Mouse (Mus musculus) MEL (cell line): ENCODE results near the gene Emx1. TPM values are rescaled to one million over a fixed set of nuclear protein-coding genes. Genes with fewer than 3 reads are reported as not detected.

Experiments used
- DNase-seq: peaks from one replicate; pipeline ENCODE4 v3.0.0; 2011; ENCODE audit warnings: low read depth, low spot score
- H3K27ac ChIP-seq: 2 replicates; pipeline ENCODE4 v1.5.1; 2012; ENCODE audit warnings: low read depth, mild to moderate bottlenecking, control low read depth, low read length, moderate library complexity; ENCODE audit not compliant: control insufficient read depth
- H3K27me3 ChIP-seq, 2 experiments: fragments of 150-350 bp in 1 of 2; sonication (generic) in 1 of 2; 2 replicates each; pipeline ENCODE4 v1.6.1; 2012; ENCODE audit warnings: low read length in 2 of 2, mild to moderate bottlenecking in 2 of 2, improper control_type of control experiment in 1 of 2, moderate library complexity in 1 of 2; ENCODE audit not compliant: insufficient read depth in 2 of 2, control insufficient read depth in 1 of 2
- H3K36me3 ChIP-seq, 2 experiments: 2 replicates each; pipeline ENCODE4 v1.6.1; 2012 to 2014; ENCODE audit warnings: low read length in 2 of 2, improper control_type of control experiment in 1 of 2, inconsistent platforms in 1 of 2, mild to moderate bottlenecking in 1 of 2; ENCODE audit not compliant: insufficient read depth in 2 of 2, control insufficient read depth in 1 of 2
- H3K4me1 ChIP-seq, 2 experiments: fragments of 150-350 bp in 1 of 2; sonication (generic) in 1 of 2; 2 replicates each; pipeline ENCODE4 v1.6.1; 2012; ENCODE audit warnings: low read length in 2 of 2, improper control_type of control experiment in 1 of 2, mild to moderate bottlenecking in 1 of 2; ENCODE audit not compliant: insufficient read depth in 2 of 2, control insufficient read depth in 1 of 2
- H3K4me3 ChIP-seq, 2 experiments: fragments of 150-350 bp in 1 of 2; sonication (generic) in 1 of 2; 2 replicates each; pipeline ENCODE4 v1.5.1; 2012; ENCODE audit warnings: low read depth in 2 of 2, low read length in 2 of 2, mild to moderate bottlenecking in 2 of 2, moderate library complexity in 2 of 2, control low read depth in 1 of 2, improper control_type of control experiment in 1 of 2; ENCODE audit not compliant: control insufficient read depth in 1 of 2, insufficient read depth in 1 of 2
- H3K79me2 ChIP-seq: 2 replicates; pipeline ENCODE4 v1.6.1; 2012; ENCODE audit warnings: mild to moderate bottlenecking, low read length, moderate library complexity; ENCODE audit not compliant: control insufficient read depth, poor library complexity, insufficient read depth
- H3K9ac ChIP-seq: 2 replicates; pipeline ENCODE4 v1.6.1; 2012; ENCODE audit warnings: low read depth, mild to moderate bottlenecking, control low read depth, low read length, moderate library complexity; ENCODE audit not compliant: control insufficient read depth, poor library complexity, severe bottlenecking
- H3K9me3 ChIP-seq: fragments of 150-350 bp; sonication (generic); replicated peaks from 2 replicates; pipeline ENCODE4 v1.6.1; 2012; ENCODE audit warnings: mild to moderate bottlenecking, low read length, improper control_type of control experiment, moderate library complexity; ENCODE audit not compliant: insufficient read depth
- CHD2 ChIP-seq: IDR thresholded peaks from 2 replicates; pipeline ENCODE4 v1.6.1; 2011; ENCODE audit warnings: low read length, improper control_type of control experiment
- ELF1 ChIP-seq: IDR thresholded peaks from 2 replicates; pipeline ENCODE4 v1.6.1; 2014; ENCODE audit warnings: low read depth, mild to moderate bottlenecking, inconsistent platforms, low read length, improper control_type of control experiment, moderate library complexity
- MEF2A ChIP-seq: IDR thresholded peaks from 2 replicates; pipeline ENCODE4 v1.6.1; 2014; ENCODE audit warnings: low read depth, mild to moderate bottlenecking, inconsistent platforms, low read length, improper control_type of control experiment; ENCODE audit not compliant: poor library complexity, insufficient replicate concordance, severe bottlenecking; ENCODE audit errors: extremely low read depth
- MYB ChIP-seq: IDR thresholded peaks from 2 replicates; pipeline ENCODE4 v1.6.1; 2011; ENCODE audit warnings: mild to moderate bottlenecking, low read depth, low read length, improper control_type of control experiment
- POLR2AphosphoS2 ChIP-seq: IDR thresholded peaks from 2 replicates; pipeline ENCODE4 v1.6.1; 2011; ENCODE audit warnings: low read length, improper control_type of control experiment
- RAD21 ChIP-seq: IDR thresholded peaks from 2 replicates; pipeline ENCODE4 v1.6.1; 2011; ENCODE audit warnings: mild to moderate bottlenecking, low read depth, low read length, improper control_type of control experiment
- TBP ChIP-seq: IDR thresholded peaks from 2 replicates; pipeline ENCODE4 v1.8.0; 2011; ENCODE audit warnings: low read depth, low read length, improper control_type of control experiment
- USF2 ChIP-seq, 2 experiments: IDR thresholded peaks; 2 replicates each; pipeline ENCODE4 v1.6.1; 2011 to 2012; ENCODE audit warnings: improper control_type of control experiment in 2 of 2, low read length in 2 of 2, borderline replicate concordance in 1 of 2, inconsistent platforms in 1 of 2, low read depth in 1 of 2, mild to moderate bottlenecking in 1 of 2; ENCODE audit not compliant: insufficient read depth in 1 of 2
- ZKSCAN1 ChIP-seq: IDR thresholded peaks from 2 replicates; pipeline ENCODE4 v1.6.1; 2012; ENCODE audit warnings: low read depth, mild to moderate bottlenecking, inconsistent platforms, low read length, improper control_type of control experiment, moderate library complexity
- ZNF384 ChIP-seq: IDR thresholded peaks from 2 replicates; pipeline ENCODE4 v1.6.1; 2012; ENCODE audit warnings: low read depth, mild to moderate bottlenecking, inconsistent platforms, low read length, improper control_type of control experiment
- polyA plus RNA-seq, 2 experiments: library from polyadenylated mRNA; stranded (reverse) in 1 of 2; unstranded in 1 of 2; fragments of >175 nt in 1 of 2; fragments of >200 nt in 1 of 2; gene quantifications; 2 replicates each; pipeline versions ENCODE4 v1.2.1 to v1.2.4; 2012; ENCODE audit warnings: low replicate concordance in 2 of 2, low read depth in 1 of 2; ENCODE audit not compliant: insufficient read length in 2 of 2, insufficient read depth in 1 of 2, missing spikeins in 1 of 2
- total RNA-seq: library from RNA; depleted of rRNA; stranded (reverse); fragments of 300-350 nt; gene quantifications from 2 replicates; pipeline ENCODE4 v1.2.3, GENCODE M21; 2012

Emx1 gene
- total and polyA plus RNA-seq, 3 experiments, result not detected

- H3K9ac ChIP-seq, result no peak overlapping the region
- H3K9me3 ChIP-seq, result no peaks in the 10 kb centered on the region
- TF ChIP-seq MYB, result no peak
- no peak for TF ChIP-seq TBP
- TF ChIP-seq POLR2AphosphoS2, result no peak
- no peak for TF ChIP-seq MEF2A
- no peaks in the 10 kb centered on the region for H3K27me3 ChIP-seq
- H3K36me3 ChIP-seq, result no peaks in the 10 kb centered on the region
- H3K27ac ChIP-seq, result no peak overlapping the region
- H3K79me2 ChIP-seq, result no peaks in the 10 kb centered on the region
- H3K4me3 ChIP-seq, result no peak overlapping the region
- DNase-seq, result no peak
- no peaks in the 10 kb centered on the region for H3K4me1 ChIP-seq
These were observed 23.4 kb downstream of the Emx1 start for GRCm38 (mm10) chr6:85210686-85211085.

GRCm38 (mm10) chr6:85218251-85218650 lies 31.0 kb downstream of the Emx1 start:
- Histone ChIP-seq H3K4me3 (no peak overlapping the region), H3K4me1 (no peaks in the 10 kb centered on the region), H3K9me3 (no peaks in the 10 kb centered on the region), H3K36me3 (no peaks in the 10 kb centered on the region), H3K9ac (no peak overlapping the region), H3K79me2 (no peaks in the 10 kb centered on the region), H3K27me3 (no peaks in the 10 kb centered on the region), H3K27ac (no peak overlapping the region)
- DNase-seq, result no peak
- TF ChIP-seq USF2 (IDR thresholded peaks at IDR 0.05; ENCODE audit: borderline replicate concordance in 1 of 2, insufficient read depth in 1 of 2, low read depth in 1 of 2, low read length in 2 of 2), result no peak
- no peak for TF ChIP-seq ZKSCAN1
- no peak for TF ChIP-seq ELF1
- TF ChIP-seq CHD2, result no peak
- TF ChIP-seq RAD21, result no peak

- Histone ChIP-seq H3K4me1 (no peaks in the 10 kb centered on the region), H3K79me2 (no peaks in the 10 kb centered on the region), H3K27ac (no peak overlapping the region), H3K36me3 (no peaks in the 10 kb centered on the region), H3K9me3 (no peaks in the 10 kb centered on the region), H3K4me3 (no peak overlapping the region), H3K9ac (no peak overlapping the region), H3K27me3 (no peaks in the 10 kb centered on the region)
- TF ChIP-seq ZNF384 (no peak), ELF1 (no peak)
- DNase-seq, result no peak
These were observed 31.6 kb downstream of the Emx1 start for GRCm38 (mm10) chr6:85218684-85219445.
